Mouse (Mus musculus) stomach, embryonic 14.5 days (tissue): ENCODE data around the gene 1700001O22Rik. TPM values are rescaled to one million over a fixed set of nuclear protein-coding genes. Genes with fewer than 3 reads are reported as not detected.

ENCODE experiments used
- ATAC-seq: fragments of 200-750 bp; cut with Nextera tagmentation; 2 replicates; pipeline ENCODE4 v1.8.0; 2017; ENCODE audit warnings: low read depth, moderate TSS enrichment; ENCODE audit not compliant: insufficient number of reproducible peaks, insufficient read depth, low FRiP score
- H3K27ac ChIP-seq: fragments of 300-500 bp; sonication (generic); 2 replicates; pipeline ENCODE4 v1.5.1; 2014; ENCODE audit warnings: mild to moderate bottlenecking, low read length, moderate library complexity, mixed read lengths
- H3K27me3 ChIP-seq: fragments of 300-500 bp; sonication (generic); 2 replicates; pipeline ENCODE4 v1.6.1; 2014; ENCODE audit warnings: low read length, control low read depth, mixed read lengths; ENCODE audit not compliant: control insufficient read depth, insufficient read depth
- H3K36me3 ChIP-seq: fragments of 300-500 bp; sonication (generic); 2 replicates; pipeline ENCODE4 v1.6.1; 2014; ENCODE audit warnings: mild to moderate bottlenecking, control low read depth, low read length, moderate library complexity, mixed read lengths; ENCODE audit not compliant: control insufficient read depth, insufficient read depth
- H3K4me1 ChIP-seq: fragments of 300-500 bp; sonication (generic); 2 replicates; pipeline ENCODE4 v1.6.1; 2014; ENCODE audit warnings: low read length, control low read depth, mixed read lengths; ENCODE audit not compliant: control insufficient read depth, insufficient read depth
- H3K4me2 ChIP-seq: fragments of 300-500 bp; sonication (generic); replicated peaks from 2 replicates; pipeline ENCODE4 v1.6.1; 2014; ENCODE audit warnings: low read depth, low read length, control low read depth
- H3K4me3 ChIP-seq: fragments of 300-500 bp; sonication (generic); 2 replicates; pipeline ENCODE4 v1.5.1; 2014; ENCODE audit warnings: low read depth, low read length, control low read depth
- H3K9ac ChIP-seq: fragments of 300-500 bp; sonication (generic); replicated peaks from 2 replicates; pipeline ENCODE4 v1.6.1; 2014; ENCODE audit warnings: low read depth, mild to moderate bottlenecking, control low read depth, low read length, moderate library complexity, mixed read lengths
- H3K9me3 ChIP-seq: fragments of 300-500 bp; sonication (generic); 2 replicates; pipeline ENCODE4 v1.6.1; 2016; ENCODE audit warnings: low read depth, low read length, control low read depth; ENCODE audit not compliant: control insufficient read depth
- WGBS: fragments of 180-500 bp; shearing (Covaris S2); extraction: QIAGEN DNeasy Blood & Tissue Kit; methylation state at CpG from one replicate; pipeline ENCODE4 v1.1.7; 2014; 5-methylcytosine and 5-hydroxymethylcytosine counted together
- polyA plus RNA-seq: library from polyadenylated mRNA; unstranded; fragments of >200 nt; fragmentation: Nextera tagmentation; extraction: Ambion mirVana; gene quantifications from 2 replicates; pipeline ENCODE4 v1.2.1, GENCODE M21; 2014

The 1700001O22Rik gene
- polyA plus RNA-seq, 1 experiment from 2014 or later: 3.3 TPM

GRCm38 (mm10) chr2:30836238-30836990 is 33.0 kb upstream of the 1700001O22Rik start:
- Histone ChIP-seq H3K4me3 (no peak overlapping the region), H3K9me3 (no peaks in the 10 kb centered on the region), H3K36me3 (no peaks in the 10 kb centered on the region), H3K4me2 (no peak overlapping the region), H3K4me1 (0 out of 2 replicates have a peak, but pooled peaks cover 7% of the 10 kb centered on the region), H3K9ac (no peak overlapping the region), H3K27ac (no peak overlapping the region), H3K27me3 (no peaks in the 10 kb centered on the region)
- no peak for ATAC-seq
- 19% methylated on average over 21 of the region's 21 CpGs for WGBS

- 0 out of 2 replicates have a peak, but pooled peaks cover 7% of the 10 kb centered on the region for H3K4me1 ChIP-seq
- no peak within 1 kb of the TSS for H3K9ac ChIP-seq
- H3K4me2 ChIP-seq: no peak within 1 kb of the TSS
- WGBS: 73% methylated on average over 8 of the region's 10 CpGs
- no peak within 1 kb of the TSS for H3K27ac ChIP-seq
- no peak within 1 kb of the TSS for H3K4me3 ChIP-seq
- no peaks in the 10 kb centered on the region for H3K27me3 ChIP-seq
- no peak for ATAC-seq
- H3K9me3 ChIP-seq: no peaks in the 10 kb centered on the region
- H3K36me3 ChIP-seq: no peaks in the 10 kb centered on the region
Observed at GRCm38 (mm10) chr2:30834373-30835022, 31.0 kb upstream of the 1700001O22Rik start, which contains the start of gene Prrx2. Prrx2 (plus strand) TSS chr2:30834972.

GRCm38 (mm10) chr2:30833644-30834043 is 30.2 kb upstream of the 1700001O22Rik start:
- Histone ChIP-seq H3K4me1 (0 out of 2 replicates have a peak, but pooled peaks cover 7% of the 10 kb centered on the region), H3K36me3 (no peaks in the 10 kb centered on the region), H3K27ac (no peak overlapping the region), H3K4me3 (no peak overlapping the region), H3K9me3 (no peaks in the 10 kb centered on the region), H3K27me3 (no peaks in the 10 kb centered on the region), H3K4me2 (no peak overlapping the region), H3K9ac (no peak overlapping the region)
- 29% methylated on average over 5 of the region's 5 CpGs for WGBS
- ATAC-seq: no peak

GRCm38 (mm10) chr2:30830283-30830795 is 26.9 kb upstream of the 1700001O22Rik start, which contains the start of gene Asb6:
Asb6 (minus strand) TSS chr2:30830333.
- Histone ChIP-seq H3K27me3 (no peaks in the 10 kb centered on the region), H3K4me3 (no peak within 1 kb of the TSS), H3K9me3 (no peaks in the 10 kb centered on the region), H3K4me2 (no peak within 1 kb of the TSS), H3K27ac (no peak within 1 kb of the TSS), H3K9ac (no peak within 1 kb of the TSS), H3K36me3 (peaks cover 5% of the 10 kb centered on the region), H3K4me1 (peaks cover 10% of the 10 kb centered on the region)
- WGBS: 34% methylated on average over 4 of the region's 4 CpGs
- no peak for ATAC-seq

GRCm38 (mm10) chr2:30829315-30829714 is 25.9 kb upstream of the 1700001O22Rik start:
- 45% methylated on average over 5 of the region's 5 CpGs for WGBS
- Histone ChIP-seq H3K4me3 (no peak overlapping the region), H3K4me1 (peaks cover 10% of the 10 kb centered on the region), H3K9ac (no peak overlapping the region), H3K9me3 (no peaks in the 10 kb centered on the region), H3K36me3 (peaks cover 13% of the 10 kb centered on the region), H3K27ac (no peak overlapping the region), H3K27me3 (no peaks in the 10 kb centered on the region), H3K4me2 (no peak overlapping the region)
- ATAC-seq: no peak

- peak; percentile 83 for ATAC-seq
- WGBS: 2% methylated on average over 63 of the region's 63 CpGs
Observed at GRCm38 (mm10) chr2:30827749-30828475, 24.5 kb upstream of the 1700001O22Rik start.

GRCm38 (mm10) chr2:30826825-30827748 is 23.6 kb upstream of the 1700001O22Rik start:
- Histone ChIP-seq H3K27ac (no peak overlapping the region; the same call in 1 of the 2 replicates), H3K36me3 (peaks cover 33% of the 10 kb centered on the region), H3K9me3 (no peaks in the 10 kb centered on the region), H3K4me3 (peak overlapping the region; percentile 80), H3K9ac (peak overlapping the region; percentile 68), H3K4me2 (peak overlapping the region; percentile 84), H3K4me1 (peaks cover 16% of the 10 kb centered on the region), H3K27me3 (no peaks in the 10 kb centered on the region)
- ATAC-seq: 0 out of 2 replicates have a peak, but pooled peaks have one; percentile 6
- 32% methylated on average over 26 of the region's 26 CpGs for WGBS

More at GRCm38 (mm10) chr2:30827749-30828475, 24.5 kb upstream of the 1700001O22Rik start:
- Histone ChIP-seq H3K27me3 (no peaks in the 10 kb centered on the region), H3K4me1 (peaks cover 16% of the 10 kb centered on the region), H3K27ac (no peak overlapping the region; the same call in 1 of the 2 replicates), H3K4me2 (peak overlapping the region; percentile 84), H3K9ac (peak overlapping the region; percentile 68), H3K36me3 (peaks cover 25% of the 10 kb centered on the region), H3K4me3 (peak overlapping the region; percentile 80), H3K9me3 (no peaks in the 10 kb centered on the region)
